Mouse (Mus musculus) lung, postnatal 0 days (tissue): ENCODE results near the gene Sctr. TPM values are rescaled to one million over a fixed set of nuclear protein-coding genes. Genes with fewer than 3 reads are reported as not detected.

Experiments used
- ATAC-seq: fragments of 200-750 bp; cut with Nextera tagmentation; 2 replicates; pipeline ENCODE4 v1.8.0; 2017; ENCODE audit warnings: moderate library complexity
- DNase-seq: peaks from one replicate; pipeline ENCODE4 v3.0.0-alpha.2; 2016; ENCODE audit warnings: low spot score
- H3K27ac ChIP-seq: fragments of 300-500 bp; sonication (generic); 2 replicates; pipeline ENCODE4 v1.5.1; 2014; ENCODE audit warnings: antibody characterized with exemption, mild to moderate bottlenecking, low read length, mixed read lengths
- H3K27me3 ChIP-seq: fragments of 300-500 bp; sonication (generic); replicated peaks from 2 replicates; pipeline ENCODE4 v1.6.1; 2014; ENCODE audit warnings: low read length, mixed read lengths; ENCODE audit not compliant: insufficient read depth
- H3K36me3 ChIP-seq: fragments of 300-500 bp; sonication (generic); 2 replicates; pipeline ENCODE4 v1.6.1; 2014; ENCODE audit warnings: low read length, mixed read lengths; ENCODE audit not compliant: insufficient read depth
- H3K4me1 ChIP-seq: fragments of 300-500 bp; sonication (generic); 2 replicates; pipeline ENCODE4 v1.6.1; 2014; ENCODE audit warnings: antibody characterized with exemption, low read depth, low read length, mixed read lengths; ENCODE audit not compliant: insufficient read depth
- H3K4me2 ChIP-seq: fragments of 300-500 bp; sonication (generic); replicated peaks from 2 replicates; pipeline ENCODE4 v1.6.1; 2014; ENCODE audit warnings: low read depth, mild to moderate bottlenecking, low read length, moderate library complexity, mixed read lengths
- H3K4me3 ChIP-seq: fragments of 300-500 bp; sonication (generic); 2 replicates; pipeline ENCODE4 v1.5.1; 2014; ENCODE audit warnings: low read depth, low read length
- H3K9ac ChIP-seq: fragments of 300-500 bp; sonication (generic); replicated peaks from 2 replicates; pipeline ENCODE4 v1.6.1; 2014; ENCODE audit warnings: low read depth, mild to moderate bottlenecking
- H3K9me3 ChIP-seq: fragments of 300-500 bp; sonication (generic); 2 replicates; pipeline ENCODE4 v1.6.1; 2016; ENCODE audit warnings: low read length, mixed read lengths
- CTCF ChIP-seq: IDR thresholded peaks from 2 replicates; pipeline ENCODE4 v1.5.1; 2016; ENCODE audit warnings: antibody characterized with exemption, mild to moderate bottlenecking
- EP300 ChIP-seq: IDR thresholded peaks from 2 replicates; pipeline ENCODE4 v1.6.1; 2016; ENCODE audit warnings: antibody characterized with exemption, mild to moderate bottlenecking, control low read depth
- WGBS: fragments of 180-500 bp; shearing (Covaris S2); extraction: QIAGEN DNeasy Blood & Tissue Kit; methylation state at CpG from one replicate; pipeline ENCODE4 v1.1.7; 2014; 5-methylcytosine and 5-hydroxymethylcytosine counted together
- polyA plus RNA-seq: library from polyadenylated mRNA; unstranded; fragments of >200 nt; fragmentation: Nextera tagmentation; extraction: Ambion mirVana; gene quantifications from 2 replicates; pipeline ENCODE4 v1.2.1, GENCODE M21; 2015

Sctr gene
- polyA plus RNA-seq, 1 experiment from 2014 or later, result 0.14 TPM

DNA sequence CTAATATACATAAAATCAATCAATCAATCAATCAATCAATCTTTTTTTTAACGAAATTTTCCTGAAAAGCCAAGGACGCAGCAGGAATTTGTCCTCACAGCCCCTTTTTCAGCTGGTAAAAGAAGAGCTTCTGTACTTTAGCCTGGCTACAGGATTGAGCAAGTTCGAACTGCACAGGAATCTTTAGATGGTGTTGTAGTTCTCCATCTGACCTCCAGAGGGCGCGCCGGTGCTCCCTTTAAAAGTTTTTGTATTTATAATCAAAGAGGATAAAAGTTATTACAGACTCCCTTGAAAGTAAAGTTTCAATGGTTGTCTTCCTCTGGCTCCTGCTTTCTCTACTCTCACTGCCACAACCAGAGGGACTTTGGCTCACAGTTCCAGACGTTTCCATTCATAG lies 91.6 kb downstream of the Sctr start:
- no peaks in the 10 kb centered on the region for H3K9me3 ChIP-seq
- no peak overlapping the region for H3K4me2 ChIP-seq
- no peaks in the 10 kb centered on the region for H3K36me3 ChIP-seq
- peak; percentile 78 for DNase-seq
- no peak overlapping the region for H3K9ac ChIP-seq
- 8% methylated on average over 7 of the region's 7 CpGs for whole genome bisulfite sequencing
- no peak overlapping the region for H3K4me3 ChIP-seq
- no peaks in the 10 kb centered on the region for H3K4me1 ChIP-seq
- no peaks in the 10 kb centered on the region for H3K27me3 ChIP-seq
- ATAC-seq, result no peak
- no peak overlapping the region for H3K27ac ChIP-seq
- TF ChIP-seq CTCF (peak; percentile 81), EP300 (no peak)

DNA sequence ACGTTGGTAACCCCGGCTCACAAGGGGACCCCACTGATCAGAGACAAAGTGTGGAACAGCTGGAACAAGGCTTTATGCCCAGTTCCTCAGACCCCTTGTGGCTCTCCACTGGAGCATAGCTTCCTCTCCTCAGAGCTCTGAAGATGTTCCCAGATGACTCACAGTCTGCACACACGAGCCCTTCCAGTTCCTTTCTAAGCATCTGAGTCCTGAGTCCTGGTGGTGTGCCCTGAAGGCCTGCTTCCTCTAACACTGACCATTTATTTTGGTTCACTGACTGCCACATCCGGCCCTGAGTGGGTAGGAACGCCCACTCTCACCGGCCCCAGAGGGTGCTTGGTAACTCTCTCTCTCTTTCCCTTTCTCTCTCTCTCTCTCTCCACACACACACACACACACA lies 92.8 kb downstream of the Sctr start:
- WGBS, result 47% methylated on average over 6 of the region's 6 CpGs
- peak; percentile 67 for DNase-seq

DNA sequence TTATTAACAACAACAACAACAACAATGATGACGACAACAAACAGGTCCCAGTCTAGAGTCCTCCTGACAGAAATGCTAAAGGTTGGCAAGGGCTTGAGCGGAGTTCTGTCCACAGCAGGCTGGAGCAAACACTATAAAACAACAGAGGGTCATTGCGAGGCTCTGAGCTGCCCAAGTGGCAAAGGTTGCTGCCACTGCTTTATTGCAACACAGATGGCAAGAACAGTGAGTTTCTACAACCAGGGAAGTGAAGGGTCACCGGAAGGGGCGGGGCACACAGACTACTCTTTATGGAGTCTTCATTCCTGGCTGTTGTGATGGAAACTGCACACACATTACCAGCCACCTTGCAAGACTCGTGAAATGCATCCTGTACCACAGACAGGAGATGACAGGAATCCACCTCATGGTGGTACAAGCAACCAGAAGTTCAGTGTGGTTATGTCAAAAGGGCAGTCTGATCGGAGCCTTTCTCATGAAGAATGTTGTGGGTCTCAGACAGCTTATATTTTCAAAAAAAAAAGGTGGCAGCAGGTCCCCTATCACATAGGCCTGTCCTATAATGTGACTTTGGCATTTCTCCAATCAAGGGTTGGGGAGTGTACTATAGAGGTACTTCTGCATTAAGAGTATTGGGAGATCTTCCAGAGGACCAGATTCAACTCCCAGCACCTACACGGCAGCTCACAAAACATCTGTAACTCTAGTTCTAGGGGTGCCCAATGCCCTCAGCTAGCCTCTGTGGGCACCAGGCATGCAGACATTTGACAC lies 93.9 kb downstream of the Sctr start:
- H3K9me3 ChIP-seq, result no peaks in the 10 kb centered on the region
- 64% methylated on average over 8 of the region's 8 CpGs for WGBS
- no peaks in the 10 kb centered on the region for H3K36me3 ChIP-seq
- H3K9ac ChIP-seq, result no peak overlapping the region
- H3K4me3 ChIP-seq, result no peak overlapping the region
- TF ChIP-seq EP300 (no peak), CTCF (no peak)
- no peak overlapping the region for H3K4me2 ChIP-seq
- peak; percentile 58 for ATAC-seq
- H3K27ac ChIP-seq, result no peak overlapping the region
- DNase-seq, result peak; percentile 74
- H3K4me1 ChIP-seq, result no peaks in the 10 kb centered on the region
- no peaks in the 10 kb centered on the region for H3K27me3 ChIP-seq

More for the DNA sequence above, 92.8 kb downstream of the Sctr start:
- H3K27me3 ChIP-seq, result no peaks in the 10 kb centered on the region
- H3K9me3 ChIP-seq, result no peaks in the 10 kb centered on the region
- H3K4me2 ChIP-seq, result no peak overlapping the region
- H3K4me3 ChIP-seq, result no peak overlapping the region
- no peak overlapping the region for H3K27ac ChIP-seq
- peak; percentile 83 for ATAC-seq
- H3K36me3 ChIP-seq, result no peaks in the 10 kb centered on the region
- TF ChIP-seq CTCF (no peak), EP300 (no peak)
- no peak overlapping the region for H3K9ac ChIP-seq
- H3K4me1 ChIP-seq, result no peaks in the 10 kb centered on the region

DNA sequence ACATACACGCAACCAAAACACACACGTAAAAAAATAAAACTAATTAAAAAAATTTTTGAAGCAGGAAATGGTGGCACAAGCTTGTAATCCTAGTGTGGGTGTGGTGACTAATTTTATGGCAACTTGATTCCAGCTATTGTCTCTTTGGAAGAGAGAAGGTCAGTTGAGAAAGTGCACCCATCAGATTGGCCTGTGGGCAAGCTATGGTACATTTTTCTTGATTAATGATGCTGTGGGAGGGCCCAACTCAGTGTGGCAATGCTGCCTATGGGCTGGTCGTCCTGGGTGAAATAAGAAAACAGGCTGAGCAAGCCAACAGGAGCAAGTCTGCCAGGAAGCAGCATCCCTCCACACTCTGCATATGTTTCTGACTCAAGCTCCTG lies 94.5 kb downstream of the Sctr start:
- H3K4me1 ChIP-seq, result no peaks in the 10 kb centered on the region
- H3K27ac ChIP-seq, result no peak overlapping the region
- no peaks in the 10 kb centered on the region for H3K27me3 ChIP-seq
- TF ChIP-seq EP300 (no peak), CTCF (no peak)
- DNase-seq (no peak), ATAC-seq (no peak)
- 82% methylated on average over 3 of the region's 3 CpGs for WGBS
- H3K36me3 ChIP-seq, result no peaks in the 10 kb centered on the region
- H3K9me3 ChIP-seq, result no peaks in the 10 kb centered on the region
- no peak overlapping the region for H3K4me3 ChIP-seq
- no peak overlapping the region for H3K9ac ChIP-seq
- H3K4me2 ChIP-seq, result no peak overlapping the region

DNA sequence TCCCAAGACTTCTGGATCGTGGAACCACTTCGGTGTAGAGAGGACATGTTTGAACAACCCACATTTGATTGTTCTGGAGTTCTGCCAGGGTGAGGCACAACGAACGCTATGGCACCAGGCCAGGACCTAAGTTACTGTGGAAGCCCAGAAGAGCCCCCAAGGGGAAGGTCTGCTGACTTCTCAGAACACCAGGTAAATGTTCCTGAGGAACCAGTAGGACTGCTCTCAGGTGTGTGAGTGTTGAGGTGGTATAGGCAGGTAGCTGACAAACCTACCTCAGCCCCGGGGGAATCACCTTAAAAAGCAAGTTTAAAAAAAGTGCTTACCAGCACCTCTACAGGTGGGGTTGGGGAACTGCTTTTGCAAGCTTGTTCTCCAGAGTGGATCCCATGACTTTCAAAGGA lies 98.9 kb downstream of the Sctr start:
- TF ChIP-seq CTCF (peak; percentile 51), EP300 (peak; percentile 60; the same call in 1 of the 2 replicates)
- Histone ChIP-seq H3K4me2 (no peak overlapping the region), H3K36me3 (no peaks in the 10 kb centered on the region), H3K4me3 (no peak overlapping the region), H3K9me3 (no peaks in the 10 kb centered on the region), H3K27ac (no peak overlapping the region), H3K4me1 (no peaks in the 10 kb centered on the region), H3K9ac (no peak overlapping the region), H3K27me3 (no peaks in the 10 kb centered on the region)
- peak; percentile 94 for DNase-seq
- 25% methylated on average over 5 of the region's 5 CpGs for WGBS
- peak; percentile 98 for ATAC-seq

DNA sequence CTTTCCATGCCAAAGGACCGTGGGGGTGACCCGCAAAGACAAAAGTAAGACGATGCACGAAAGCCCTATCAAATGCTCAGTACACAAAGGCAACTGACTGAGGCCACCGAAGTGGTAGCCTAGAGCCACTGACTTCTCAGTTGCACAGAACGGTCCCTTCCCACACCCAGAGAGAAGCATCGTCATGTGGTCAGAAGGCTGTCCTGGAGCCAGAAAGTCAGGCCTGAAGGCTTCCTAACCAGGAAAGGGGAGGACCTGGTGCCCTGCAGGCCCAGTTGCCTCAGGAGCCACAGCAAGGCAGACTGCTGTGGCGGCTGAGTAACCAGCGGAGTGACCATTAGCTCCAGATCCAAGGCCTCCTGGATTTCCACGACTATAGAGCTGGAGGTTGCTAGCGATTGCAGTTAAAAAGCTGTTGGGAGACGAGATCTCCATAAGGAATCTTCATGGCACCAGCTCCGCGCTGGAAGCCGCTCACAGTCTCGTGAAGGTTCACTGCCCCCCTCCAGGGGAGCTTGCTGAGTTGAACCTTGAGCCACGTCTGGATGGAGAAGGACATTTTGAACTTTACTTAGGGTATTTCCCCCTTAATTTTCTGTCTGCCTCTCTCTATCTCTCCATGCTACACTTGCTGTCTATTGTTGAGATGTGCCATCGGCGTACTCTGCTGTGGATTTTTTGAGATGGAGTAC lies 103.2 kb downstream of the Sctr start:
- DNase-seq (no peak), ATAC-seq (no peak)
- Histone ChIP-seq H3K4me3 (no peak overlapping the region), H3K4me2 (no peak overlapping the region), H3K9me3 (no peaks in the 10 kb centered on the region), H3K4me1 (no peaks in the 10 kb centered on the region), H3K36me3 (peaks cover 12% of the 10 kb centered on the region; the same call in 1 of the 2 replicates), H3K9ac (no peak overlapping the region), H3K27me3 (no peaks in the 10 kb centered on the region), H3K27ac (no peak overlapping the region)
- no peak for TF ChIP-seq EP300
- no peak for TF ChIP-seq CTCF
- 87% methylated on average over 19 of the region's 19 CpGs for WGBS
